Mouse (Mus musculus) telencephalon, adult 2 months (tissue): ENCODE results near the gene Xntrpc.

Source experiments
- DNase-seq: peaks from one replicate; pipeline ENCODE4 v3.0.0-alpha.2; 2011; ENCODE audit warnings: low read depth, low spot score

The Xntrpc gene

GRCm38 (mm10) chr7:102137898-102138297 is 72.4 kb downstream of the Xntrpc start:
- no peak for DNase-seq
